Mouse (Mus musculus) gastrocnemius, adult 18-20 months (tissue): ENCODE measurements around the gene Fbxl19. TPM values are rescaled to one million over a fixed set of nuclear protein-coding genes. Genes with fewer than 3 reads are reported as not detected.

Experiments used
- DNase-seq: peaks from one replicate; pipeline ENCODE4 v3.0.0; 2021; ENCODE audit warnings: low spot score
- microRNA-seq: library from miRNA; unstranded; fragments of <30 nt; microRNA quantifications from one replicate; pipeline ENCODE4 v1.2.0, GENCODE M21; 2021
- total RNA-seq, 2 experiments: library from RNA; stranded (reverse); gene quantifications; 2 replicates each; pipeline ENCODE4 v1.2.3; 2021

The Fbxl19 gene
- total RNA-seq, 2 experiments from 2014 or later, result 1.4 to 1.7 TPM

- peak; percentile 95 for DNase-seq
Observed at GRCm38 (mm10) chr7:127800435-127801009, 56.2 kb downstream of the Fbxl19 start, which contains the start of gene Hsd3b7. Gene Hsd3b7, plus strand, starts transcription at chr7:127800604.

DNA sequence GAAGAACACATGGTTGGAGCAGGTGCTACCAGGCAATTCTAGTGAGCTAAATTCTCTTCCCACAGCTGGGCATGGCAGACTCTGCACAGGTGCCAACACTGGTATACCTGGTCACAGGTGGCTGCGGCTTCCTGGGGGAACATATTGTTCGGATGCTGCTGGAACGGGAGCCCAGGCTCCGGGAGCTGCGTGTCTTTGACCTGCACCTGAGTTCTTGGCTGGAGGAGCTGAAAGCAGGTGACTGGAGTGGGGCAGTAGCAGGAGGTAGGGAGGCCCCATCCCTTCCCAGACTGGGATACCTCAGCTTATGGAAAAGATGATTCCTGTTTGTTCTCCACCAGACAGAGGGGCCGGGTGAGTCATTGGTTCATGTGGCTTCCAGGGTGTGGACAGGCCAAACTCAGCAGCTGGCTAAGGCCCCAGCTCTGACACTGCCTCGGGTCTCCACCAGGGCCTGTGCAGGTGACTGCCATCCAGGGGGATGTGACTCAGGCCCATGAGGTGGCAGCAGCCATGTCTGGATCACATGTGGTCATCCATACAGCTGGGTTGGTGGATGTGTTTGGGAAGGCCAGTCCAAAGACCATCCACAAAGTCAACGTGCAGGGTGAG is 56.8 kb downstream of the Fbxl19 start:
- peak; percentile 37 for DNase-seq

GRCm38 (mm10) chr7:127802313-127802712 is 58.0 kb downstream of the Fbxl19 start:
- DNase-seq, result no peak

GRCm38 (mm10) chr7:127808821-127809220 is 64.5 kb downstream of the Fbxl19 start:
- no peak for DNase-seq

GRCm38 (mm10) chr7:127809846-127810245 is 65.5 kb downstream of the Fbxl19 start:
- no peak for DNase-seq

- no peak for DNase-seq
Observed at GRCm38 (mm10) chr7:127810650-127811049, 66.3 kb downstream of the Fbxl19 start.

GRCm38 (mm10) chr7:127811240-127811639 is 66.9 kb downstream of the Fbxl19 start:
- no peak for DNase-seq

DNA sequence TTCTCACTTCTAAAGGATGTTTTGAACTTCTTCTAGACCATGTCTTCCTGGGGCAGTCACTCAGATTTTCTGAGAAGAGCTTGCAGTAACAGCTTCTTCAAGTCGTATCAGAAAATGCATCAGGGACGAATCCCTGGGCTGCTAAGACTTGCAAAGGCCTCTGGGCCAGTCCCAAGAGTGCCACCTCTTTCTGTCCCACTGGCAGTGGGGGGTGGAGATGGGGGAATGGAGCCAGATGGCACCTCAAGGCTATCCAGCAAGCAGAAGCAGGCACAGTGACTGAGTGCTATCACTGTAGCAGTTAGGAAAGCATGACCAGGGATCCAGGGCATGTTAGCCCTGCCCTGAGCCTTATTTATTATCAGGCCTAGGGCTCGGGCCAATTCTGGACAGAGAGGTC is 67.9 kb downstream of the Fbxl19 start:
- no peak for DNase-seq

GRCm38 (mm10) chr7:127813821-127814220 is 69.5 kb downstream of the Fbxl19 start:
- peak; percentile 40 for DNase-seq

DNA sequence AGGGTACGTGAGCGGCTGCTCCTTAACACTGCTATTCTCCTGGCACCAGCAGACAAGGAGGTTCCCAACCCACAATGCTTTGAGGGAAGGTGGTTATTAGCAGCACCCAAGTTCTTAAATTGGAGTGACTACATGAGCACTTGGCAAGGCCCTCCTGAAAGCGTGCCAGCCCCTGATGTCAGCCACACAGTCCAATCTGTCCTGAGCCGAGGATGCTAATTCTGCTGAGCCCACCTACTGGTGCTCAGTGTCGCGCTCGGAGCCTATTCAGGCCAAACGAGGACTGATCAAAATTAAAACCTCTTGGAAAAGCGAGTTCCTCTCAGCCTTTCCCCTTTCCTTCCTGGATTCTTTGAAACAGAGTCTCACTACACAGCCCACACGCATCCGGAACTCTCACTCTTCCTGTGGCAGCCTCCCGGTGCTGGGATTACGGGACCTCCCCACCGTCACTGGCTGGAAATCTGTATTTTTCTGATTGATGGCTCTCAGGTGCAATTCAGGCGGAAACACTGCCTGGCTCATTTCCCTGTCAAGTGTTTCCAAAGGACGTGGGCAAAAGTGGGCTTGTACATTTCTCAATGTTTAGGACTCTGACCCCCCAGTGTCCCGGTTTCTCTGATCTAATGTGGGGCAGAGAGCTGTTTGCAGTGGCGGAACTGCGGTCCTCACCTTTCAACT is 70.0 kb downstream of the Fbxl19 start:
- peak; percentile 88 for DNase-seq

- no peak for DNase-seq
Observed at GRCm38 (mm10) chr7:127815116-127815665, 70.8 kb downstream of the Fbxl19 start.

DNA sequence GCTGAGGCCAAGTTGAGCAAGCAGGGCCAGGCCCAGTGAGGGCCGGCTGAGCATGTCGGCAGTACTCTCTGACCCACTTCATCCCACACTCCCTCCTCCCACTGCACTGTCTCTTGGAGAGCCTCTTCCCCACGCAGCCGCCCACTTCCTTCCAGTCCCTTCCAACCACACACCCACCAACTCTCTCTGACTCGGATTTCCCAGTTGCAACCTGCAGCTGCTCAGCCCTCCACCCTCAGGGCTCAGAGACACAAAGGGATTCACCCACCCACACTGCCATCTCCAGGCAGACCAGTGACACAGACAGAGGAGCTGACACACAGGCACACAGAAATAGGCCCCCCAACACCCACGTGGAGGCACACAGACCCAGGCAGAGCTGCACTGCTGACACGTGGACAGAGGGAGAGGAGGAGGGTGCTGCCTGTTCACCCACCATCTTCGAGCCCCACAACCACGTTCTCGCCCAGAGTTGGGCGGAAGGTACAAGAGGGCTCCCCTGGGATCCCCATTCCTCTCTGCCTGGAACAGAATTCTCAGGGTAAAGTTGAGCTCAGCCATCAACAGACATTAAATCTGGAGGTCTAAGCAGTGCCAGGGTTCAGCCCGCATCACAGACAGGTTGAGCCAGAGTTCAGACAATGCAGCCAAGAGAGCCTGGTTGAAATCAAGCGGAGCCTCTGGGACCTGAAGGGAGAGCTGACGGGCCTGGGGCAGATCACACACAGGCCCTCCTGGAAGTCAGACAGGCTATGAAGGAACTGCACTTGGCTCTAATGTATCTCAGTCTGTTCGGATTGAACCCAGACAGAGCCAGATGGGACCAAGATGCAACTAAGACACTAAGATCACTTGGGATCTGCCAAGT is 71.8 kb downstream of the Fbxl19 start:
- DNase-seq, result peak; percentile 72

- no peak for DNase-seq
Observed at GRCm38 (mm10) chr7:127817053-127817452, 72.7 kb downstream of the Fbxl19 start.

- DNase-seq, result no peak
Observed at GRCm38 (mm10) chr7:127817776-127818175, 73.4 kb downstream of the Fbxl19 start.

Small RNAs within 50 kb of the gene (microRNA-seq; reads per million reads assigned to microRNA genes)
- gene Mir762, result not detected

Other genes with a start within 250 kb of the Fbxl19 start
- gene Srcap, start 232.6 kb upstream of the Fbxl19 start, total RNA-seq, result 10 to 100 TPM; 46.5 to 46.6 TPM
- gene Gm42715, start 225.0 kb upstream of the Fbxl19 start, total RNA-seq, result 1 to 10 TPM; 2.8 to 3.8 TPM
- gene Tmem265, start 183.2 kb upstream of the Fbxl19 start, total RNA-seq, result not detected
- gene Phkg2, start 171.2 kb upstream of the Fbxl19 start, total RNA-seq, result 10 to 100 TPM in 1 of 2 experiments, 1 to 10 TPM in 1; 9.0 to 10.4 TPM
- gene Ccdc189, start 155.9 kb upstream of the Fbxl19 start, total RNA-seq, result 1 to 10 TPM; 2.9 to 3.3 TPM
- 10 to 100 TPM; 30.5 to 33.4 TPM for gene Rnf40, start 155.8 kb upstream of the Fbxl19 start, total RNA-seq
- gene Zfp629, start 128.7 kb upstream of the Fbxl19 start, total RNA-seq, result 1 to 10 TPM; 7.4 to 9.5 TPM
- 10 to 100 TPM; 26.2 to 37.9 TPM for gene Bcl7c, start 35.6 kb upstream of the Fbxl19 start, total RNA-seq
- 10 to 100 TPM; 17.3 to 17.5 TPM for gene Ctf1, start 31.8 kb upstream of the Fbxl19 start, total RNA-seq
- gene Ctf2, start 12.4 kb upstream of the Fbxl19 start, total RNA-seq, result not detected
- gene Orai3, start 25.3 kb downstream of the Fbxl19 start, total RNA-seq, result 10 to 100 TPM; 11.4 TPM
- gene Setd1a, start 32.1 kb downstream of the Fbxl19 start, total RNA-seq, result 10 to 100 TPM; 16.2 to 17.6 TPM
- gene Gm49388, start 41.1 kb downstream of the Fbxl19 start, total RNA-seq, result 1 to 10 TPM in 1 of 2 experiments, under 1 TPM in 1; 0.78 to 2.0 TPM
- gene Hsd3b7, start 56.1 kb downstream of the Fbxl19 start, total RNA-seq, result 1 to 10 TPM; 4.2 TPM
- gene Stx4a, start 79.8 kb downstream of the Fbxl19 start, total RNA-seq, result 10 to 100 TPM; 46.4 to 56.7 TPM
- 1 to 10 TPM in 1 of 2 experiments, under 1 TPM in 1; 0.74 to 1.2 TPM for gene Stx1b, start 80.0 kb downstream of the Fbxl19 start, total RNA-seq
- 10 to 100 TPM; 12.4 to 12.6 TPM for gene Zfp646, start 131.7 kb downstream of the Fbxl19 start, total RNA-seq
- gene Zfp668, start 132.3 kb downstream of the Fbxl19 start, total RNA-seq, result 1 to 10 TPM; 3.2 to 4.1 TPM
- gene Prss53, start 146.4 kb downstream of the Fbxl19 start, total RNA-seq, result 1 to 10 TPM; 1.9 TPM
- not detected for gene Gm21974, start 150.9 kb downstream of the Fbxl19 start, total RNA-seq
- gene Vkorc1, start 151.1 kb downstream of the Fbxl19 start, total RNA-seq, result 1 to 10 TPM; 7.5 to 9.9 TPM
- gene Bckdk, start 159.5 kb downstream of the Fbxl19 start, total RNA-seq, result 100 to 1,000 TPM; 169 to 173 TPM
- 10 to 100 TPM; 23.1 to 24.7 TPM for gene Kat8, start 168.0 kb downstream of the Fbxl19 start, total RNA-seq
- gene Prss8, start 185.6 kb downstream of the Fbxl19 start, total RNA-seq, result not detected
- gene Prss36, start 202.2 kb downstream of the Fbxl19 start, total RNA-seq, result 1 to 10 TPM; 6.1 to 7.1 TPM
- 10 to 100 TPM; 83.3 to 92.1 TPM for gene Fus, start 222.9 kb downstream of the Fbxl19 start, total RNA-seq
- under 1 TPM; 0.16 to 0.55 TPM for gene Pycard, start 249.3 kb downstream of the Fbxl19 start, total RNA-seq